Mouse (Mus musculus) CH12.LX (cell line): Measurements from ENCODE around the gene Miga2. TPM values are rescaled to one million over a fixed set of nuclear protein-coding genes. Genes with fewer than 3 reads are reported as not detected.
A peak's percentile ranks its signal among the peaks of the same experiment; 100 is the strongest.

Experiments used
- DNase-seq: peaks from one replicate; pipeline ENCODE4 v3.0.0-alpha.2; 2013; ENCODE audit errors: extremely low read depth
- H3K27ac ChIP-seq: 2 replicates; pipeline ENCODE4 v1.5.1; 2012; ENCODE audit warnings: low read depth, mild to moderate bottlenecking, control low read depth, moderate library complexity; ENCODE audit not compliant: insufficient read depth
- H3K27me3 ChIP-seq: replicated peaks from 2 replicates; pipeline ENCODE3; 2012; ENCODE audit warnings: inconsistent platforms
- H3K36me3 ChIP-seq, 2 experiments: replicated peaks in 1 of 2; 2 replicates each; pipeline versions ENCODE3 to v1.6.1; 2012; ENCODE audit warnings: inconsistent platforms in 1 of 2, low read length in 1 of 2, mild to moderate bottlenecking in 1 of 2, mixed read lengths in 1 of 2, moderate library complexity in 1 of 2; ENCODE audit not compliant: control insufficient read depth in 1 of 2, insufficient read depth in 1 of 2
- H3K4me1 ChIP-seq, 2 experiments: 2 replicates each; pipeline ENCODE4 v1.6.1; 2012; ENCODE audit warnings: inconsistent platforms in 1 of 2, moderate library complexity in 1 of 2; ENCODE audit not compliant: insufficient read depth in 2 of 2, control insufficient read depth in 1 of 2
- H3K4me2 ChIP-seq: 2 replicates; pipeline ENCODE4 v1.6.1; 2012; ENCODE audit warnings: low read depth, mild to moderate bottlenecking, control low read depth; ENCODE audit not compliant: poor library complexity, insufficient read depth, severe bottlenecking
- H3K4me3 ChIP-seq, 3 experiments: fragments of 150-350 bp in 1 of 3; sonication (generic) in 1 of 3; replicated peaks in 1 of 3; 2 replicates each; pipeline versions ENCODE3 to v1.5.1; 2011 to 2012; ENCODE audit warnings: low read depth in 2 of 3, low read length in 2 of 3, mild to moderate bottlenecking in 2 of 3, moderate library complexity in 2 of 3, control low read depth in 1 of 3, improper control_type of control experiment in 1 of 3, inconsistent platforms in 1 of 3, mixed read lengths in 1 of 3; ENCODE audit not compliant: poor library complexity in 1 of 3
- H3K79me2 ChIP-seq: replicated peaks from 2 replicates; pipeline ENCODE4 v1.6.1; 2012; ENCODE audit warnings: mild to moderate bottlenecking, moderate library complexity; ENCODE audit not compliant: control insufficient read depth, poor library complexity, insufficient read depth, severe bottlenecking; ENCODE audit errors: extremely low read depth
- H3K9ac ChIP-seq: 2 replicates; pipeline ENCODE4 v1.6.1; 2012; ENCODE audit warnings: low read depth, mild to moderate bottlenecking, control low read depth, moderate library complexity; ENCODE audit not compliant: insufficient read depth
- H3K9me3 ChIP-seq: replicated peaks from 2 replicates; pipeline ENCODE3; 2012; ENCODE audit warnings: low read length, inconsistent platforms, mixed read lengths
- BHLHE40 ChIP-seq: IDR thresholded peaks from 2 replicates; pipeline ENCODE4 v1.6.1; 2011; ENCODE audit warnings: mild to moderate bottlenecking, low read depth, low read length, improper control_type of control experiment
- CTCF ChIP-seq, 2 experiments: IDR thresholded peaks in 1 of 2; conservative IDR thresholded peaks in 1 of 2; 2 replicates each; pipeline ENCODE4 v1.5.1; 2011 to 2012; ENCODE audit warnings: low read depth in 2 of 2, low read length in 2 of 2, improper control_type of control experiment in 1 of 2, inconsistent platforms in 1 of 2, mild to moderate bottlenecking in 1 of 2, moderate library complexity in 1 of 2
- ELF1 ChIP-seq: IDR thresholded peaks from 2 replicates; pipeline ENCODE4 v1.6.1; 2014; ENCODE audit warnings: low read depth, mild to moderate bottlenecking, inconsistent platforms, low read length, improper control_type of control experiment
- EP300 ChIP-seq: IDR thresholded peaks from 2 replicates; pipeline ENCODE4 v1.6.1; 2011; ENCODE audit warnings: low read length, improper control_type of control experiment
- ETS1 ChIP-seq: conservative IDR thresholded peaks from 2 replicates; pipeline ENCODE4 v1.6.1; 2012; ENCODE audit warnings: low read depth, mild to moderate bottlenecking, inconsistent platforms, low read length, improper control_type of control experiment, moderate library complexity
- HCFC1 ChIP-seq: IDR thresholded peaks from 2 replicates; pipeline ENCODE4 v1.6.1; 2012; ENCODE audit warnings: low read depth, mild to moderate bottlenecking, inconsistent platforms, low read length, improper control_type of control experiment
- IRF4 ChIP-seq: IDR thresholded peaks from 2 replicates; pipeline ENCODE4 v1.6.1; 2014; ENCODE audit warnings: low read depth, mild to moderate bottlenecking, inconsistent platforms, low read length, improper control_type of control experiment
- JUN ChIP-seq: IDR thresholded peaks from 2 replicates; pipeline ENCODE4 v1.6.1; 2011; ENCODE audit warnings: low read depth, mild to moderate bottlenecking, low read length, improper control_type of control experiment, moderate library complexity; ENCODE audit not compliant: insufficient read depth
- KAT2A ChIP-seq: IDR thresholded peaks from 2 replicates; pipeline ENCODE4 v1.6.1; 2012; ENCODE audit warnings: low read length, improper control_type of control experiment, inconsistent platforms; ENCODE audit not compliant: insufficient replicate concordance
- MAFK ChIP-seq: IDR thresholded peaks from 2 replicates; pipeline ENCODE4 v1.6.1; 2011; ENCODE audit warnings: low read length, improper control_type of control experiment; ENCODE audit not compliant: insufficient replicate concordance
- MAZ ChIP-seq: IDR thresholded peaks from 2 replicates; pipeline ENCODE4 v1.6.1; 2012; ENCODE audit warnings: low read depth, mild to moderate bottlenecking, inconsistent platforms, low read length, improper control_type of control experiment, moderate library complexity
- MYC ChIP-seq: IDR thresholded peaks from 2 replicates; pipeline ENCODE4 v1.6.1; 2011; ENCODE audit warnings: low read depth, mild to moderate bottlenecking, improper control_type of control experiment, low read length
- NELFE ChIP-seq: IDR thresholded peaks from 2 replicates; pipeline ENCODE4 v1.6.1; 2011; ENCODE audit warnings: low read depth, low read length, improper control_type of control experiment
- NRF1 ChIP-seq: IDR thresholded peaks from 2 replicates; pipeline ENCODE4 v1.6.1; 2014; ENCODE audit warnings: low read depth, mild to moderate bottlenecking, inconsistent platforms, low read length, improper control_type of control experiment, moderate library complexity
- PAX5 ChIP-seq: IDR thresholded peaks from 2 replicates; pipeline ENCODE4 v1.6.1; 2012; ENCODE audit warnings: low read length, inconsistent platforms, mixed read lengths
- RAD21 ChIP-seq: IDR thresholded peaks from 2 replicates; pipeline ENCODE4 v1.6.1; 2011; ENCODE audit warnings: low read depth, mild to moderate bottlenecking, low read length, improper control_type of control experiment, moderate library complexity
- SMC3 ChIP-seq: IDR thresholded peaks from 2 replicates; pipeline ENCODE4 v1.6.1; 2011; ENCODE audit warnings: low read depth, low read length, improper control_type of control experiment
- TBP ChIP-seq: conservative IDR thresholded peaks from 2 replicates; pipeline ENCODE4 v1.6.1; 2011; ENCODE audit warnings: low read depth, low read length, improper control_type of control experiment
- TCF12 ChIP-seq: IDR thresholded peaks from 2 replicates; pipeline ENCODE4 v1.6.1; 2014; ENCODE audit warnings: low read depth, mild to moderate bottlenecking, inconsistent platforms, low read length, improper control_type of control experiment
- UBTF ChIP-seq: IDR thresholded peaks from 2 replicates; pipeline ENCODE4 v1.6.1; 2012; ENCODE audit warnings: low read depth, mild to moderate bottlenecking, inconsistent platforms, low read length, improper control_type of control experiment, moderate library complexity
- USF2 ChIP-seq: conservative IDR thresholded peaks from 2 replicates; pipeline ENCODE4 v1.6.1; 2011; ENCODE audit warnings: low read depth, low read length, improper control_type of control experiment
- ZKSCAN1 ChIP-seq: IDR thresholded peaks from 2 replicates; pipeline ENCODE4 v1.6.1; 2012; ENCODE audit warnings: low read depth, inconsistent platforms, low read length, improper control_type of control experiment, borderline replicate concordance
- ZNF384 ChIP-seq: IDR thresholded peaks from 2 replicates; pipeline ENCODE4 v1.6.1; 2012; ENCODE audit warnings: low read depth, low read length, improper control_type of control experiment, inconsistent platforms
- dilution Hi-C: fragments of 300-500 bp; cut with MboI; formaldehyde crosslinking; loops from 2 replicates; pipeline ENCODE4 v1.14.3; 2020; ENCODE audit warnings: low sequenced_read_pairs; ENCODE audit not compliant: extremely low pct_unique_long_range_greater_than_20kb, extremely low pct_ligation_motif_present
- in situ Hi-C: fragments of 300-500 bp; cut with MboI; formaldehyde crosslinking; loops from 3 replicates; pipeline ENCODE4 v1.14.3; 2019; ENCODE audit warnings: low sequenced_read_pairs, low pct_ligation_motif_present, low pct_unique_long_range_greater_than_20kb, mixed read lengths
- polyA plus RNA-seq: library from polyadenylated mRNA; unstranded; fragments of >175 nt; gene quantifications from 2 replicates; pipeline ENCODE4 v1.2.1, GENCODE M21; 2012; ENCODE audit warnings: low read depth; ENCODE audit not compliant: insufficient read length
- total RNA-seq, 2 experiments: library from RNA; depleted of rRNA; stranded (reverse); fragments of 300-350 nt in 1 of 2; fragments of >200 nt in 1 of 2; gene quantifications; 2 replicates each; pipeline ENCODE4 v1.2.3; 2012 to 2014

Miga2 gene
- total and polyA plus RNA-seq, 3 experiments, result 9.2 to 11.2 (median 9.4) TPM

DNA sequence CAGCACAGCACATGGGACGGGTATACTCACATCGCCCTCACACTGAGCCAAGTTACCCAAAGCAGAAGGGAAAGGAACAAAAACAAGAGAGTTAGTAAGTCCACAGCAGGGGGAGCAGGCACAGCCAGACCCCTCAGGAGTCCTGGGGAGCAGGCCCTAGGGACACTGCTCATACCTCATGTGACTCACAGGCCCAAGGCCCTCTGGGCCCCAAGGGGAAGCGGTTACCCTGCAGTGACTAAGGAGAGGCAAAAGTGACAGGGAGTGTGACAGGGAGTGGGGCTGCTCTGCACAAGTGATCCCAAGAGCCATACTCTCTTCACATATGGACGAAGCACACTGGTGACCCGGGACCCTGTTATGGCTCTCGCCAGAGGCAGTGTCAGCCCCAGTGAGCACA, 14.8 kb upstream of the Miga2 start:
- dilution Hi-C loops, result no loop called here

GRCm38 (mm10) chr2:30351149-30351548, 12.9 kb upstream of the Miga2 start:
- DNase-seq, result no peak
- Histone ChIP-seq H3K27me3 (no peaks in the 10 kb centered on the region), H3K79me2 (no peaks in the 10 kb centered on the region), H3K4me3 (no peak overlapping the region), H3K36me3 (peaks cover 49 to 88% of the 10 kb centered on the region in 2 experiments), H3K9me3 (no peaks in the 10 kb centered on the region), H3K27ac (no peak overlapping the region), H3K9ac (no peak overlapping the region), H3K4me2 (no peak overlapping the region), H3K4me1 (peaks cover 5 to 22% of the 10 kb centered on the region in 2 experiments; a peak in 3 of 4 replicates)
- TF ChIP-seq UBTF (no peak), SMC3 (no peak), NRF1 (no peak), CTCF (conservative IDR thresholded peaks at IDR 0.05 in 1 of 2, IDR thresholded peaks at IDR 0.05 in 1 of 2; ENCODE audit: low read depth in 2 of 2, low read length in 2 of 2) (peak in 1 of 2 experiments; percentile 58; a peak in 2 of 4 replicates)
- in situ Hi-C loops (no loop called here), dilution Hi-C loops (no loop called here)

More for the DNA sequence above, 14.8 kb upstream of the Miga2 start:
- no peak for TF ChIP-seq KAT2A
- no peak for TF ChIP-seq IRF4
- no peak for TF ChIP-seq USF2
- no peak for TF ChIP-seq HCFC1
- TF ChIP-seq MAFK, result no peak
- Histone ChIP-seq H3K4me3 (no peak overlapping the region), H3K4me2 (no peak overlapping the region), H3K4me1 (peaks cover 5 to 37% of the 10 kb centered on the region in 2 experiments; a peak in 3 of 4 replicates), H3K9ac (no peak overlapping the region), H3K9me3 (no peaks in the 10 kb centered on the region), H3K79me2 (no peaks in the 10 kb centered on the region), H3K36me3 (peaks cover 65 to 90% of the 10 kb centered on the region in 2 experiments), H3K27ac (0 out of 2 replicates have a peak overlapping the region, but pooled peaks have one; percentile 26), H3K27me3 (no peaks in the 10 kb centered on the region)
- peak; percentile 17 for DNase-seq
- in situ Hi-C loops, result no loop called here

DNA sequence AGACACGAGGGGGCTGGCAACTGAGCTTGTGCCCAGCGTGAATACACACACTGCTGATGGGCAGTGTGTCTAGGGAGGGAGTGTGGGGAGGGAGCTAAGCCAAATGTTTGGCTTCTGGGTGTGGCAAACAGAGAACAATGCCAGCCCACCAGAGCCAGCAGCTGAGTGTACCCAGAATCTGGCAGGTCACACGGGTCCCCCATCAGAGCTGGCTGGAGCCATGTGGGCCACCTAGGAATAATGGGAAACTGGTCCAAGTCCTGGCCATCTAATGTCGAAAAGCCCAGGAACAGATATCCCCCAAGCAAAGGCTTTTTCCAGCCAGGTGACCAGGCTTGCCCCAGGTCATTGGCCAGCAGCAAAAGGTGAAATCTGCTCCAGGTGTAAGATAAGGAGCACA, 8.2 kb upstream of the Miga2 start:
- dilution Hi-C loops, result no loop called here
- Histone ChIP-seq H3K36me3 (peaks cover 15 to 53% of the 10 kb centered on the region in 2 experiments), H3K4me2 (no peak overlapping the region), H3K4me1 (peaks cover 10 to 21% of the 10 kb centered on the region in 2 experiments), H3K9me3 (no peaks in the 10 kb centered on the region)
- TF ChIP-seq TCF12 (no peak), JUN (no peak), NELFE (no peak), ETS1 (no peak), UBTF (no peak), RAD21 (no peak), MAFK (no peak), ZKSCAN1 (no peak), ZNF384 (no peak), TBP (no peak), PAX5 (no peak), IRF4 (no peak), KAT2A (no peak), EP300 (no peak), NRF1 (no peak), MAZ (no peak), MYC (no peak), ELF1 (no peak), BHLHE40 (no peak), HCFC1 (no peak)
- TF ChIP-seq, all 38 proteins: peak for 0
- no peak for DNase-seq
- no peak overlapping the region for H3K9ac ChIP-seq
- no peak overlapping the region for H3K4me3 ChIP-seq
- H3K27me3 ChIP-seq, result no peaks in the 10 kb centered on the region
- no peak overlapping the region for H3K27ac ChIP-seq
- H3K79me2 ChIP-seq, result no peaks in the 10 kb centered on the region
- in situ Hi-C loops, result no loop called here
